Comparison of ENCODE assay signal across 26 mouse cellular contexts in the genomic region with DNA sequence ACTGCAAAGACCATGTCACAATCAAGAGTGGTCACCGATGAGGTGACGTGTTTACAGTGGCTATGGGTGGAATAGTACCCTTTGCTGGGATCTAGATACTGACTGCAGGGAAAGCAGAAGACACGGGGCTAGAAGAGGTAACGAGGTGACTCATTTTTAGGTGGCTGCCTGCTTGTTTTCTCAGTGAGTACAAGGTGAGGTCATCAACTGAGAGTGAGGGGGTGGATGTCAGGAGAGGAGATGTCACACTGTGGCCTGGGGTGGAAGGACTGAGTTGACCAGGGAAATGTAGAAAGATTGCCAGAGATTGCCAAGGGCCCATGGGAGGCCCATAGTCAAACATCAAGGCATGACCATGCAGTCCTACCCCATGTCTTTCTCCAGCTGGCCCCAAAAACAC.
"Had no signal": no experiment of that assay in that cellular context is flagged by ENCODE, and none has a peak within 500 bp of the region (broad histone marks: within the 10 kb centered on the region; RNA-seq: fewer than 3 reads in every experiment).

No protein-coding gene starts in this region.

- H3K9me3 ChIP-seq: heart, embryonic 10.5 days; heart, embryonic 12.5 days; hindbrain, embryonic 10.5 days; hindbrain, embryonic 12.5 days; intestine, embryonic 15.5 days; kidney, embryonic 15.5 days; limb, embryonic 13.5 days; limb, embryonic 15.5 days had no signal

- H3K4me1 ChIP-seq: intestine, embryonic 15.5 days; liver, embryonic 12.5 days had no signal

- H3K4me3 ChIP-seq: heart, embryonic 10.5 days; heart, embryonic 12.5 days; hindbrain, embryonic 10.5 days; hindbrain, embryonic 12.5 days; intestine, embryonic 15.5 days; kidney, embryonic 15.5 days; limb, embryonic 13.5 days; limb, embryonic 15.5 days; liver, embryonic 12.5 days had no signal

- H3K27ac ChIP-seq: heart, embryonic 10.5 days; hindbrain, embryonic 10.5 days; hindbrain, embryonic 12.5 days; hindbrain, embryonic 14.5 days; intestine, embryonic 15.5 days; kidney, embryonic 15.5 days; kidney, postnatal 0 days; limb, embryonic 13.5 days; limb, embryonic 15.5 days; liver, embryonic 12.5 days had no signal

- ATAC-seq: hindbrain, embryonic 16.5 days; inflammation-experienced regulatory T-cells, adult 6 months; intestine, embryonic 15.5 days; liver, embryonic 12.5 days had no signal

- H3K9ac ChIP-seq: heart, embryonic 12.5 days; hindbrain, embryonic 12.5 days; hindbrain, embryonic 14.5 days; intestine, embryonic 15.5 days; kidney, embryonic 15.5 days; limb, embryonic 13.5 days; limb, embryonic 15.5 days; liver, embryonic 12.5 days had no signal

- DNase-seq: gastrocnemius, postnatal 14 days; gastrocnemius, postnatal 36 days; heart, adult 18-20 months; heart, postnatal 10 days; heart, postnatal 4 days; kidney, adult 11 months; kidney, adult 2 months; kidney, adult 9 months; kidney, postnatal 14 days; kidney, postnatal 36 days; layer of hippocampus, adult 9-11 months; layer of hippocampus, postnatal 36 days; left cerebral cortex, postnatal 4 days had no signal

- H3K36me3 ChIP-seq: heart, embryonic 10.5 days; heart, embryonic 12.5 days; hindbrain, embryonic 10.5 days; hindbrain, embryonic 12.5 days; intestine, embryonic 15.5 days; kidney, embryonic 15.5 days; limb, embryonic 13.5 days; limb, embryonic 15.5 days; liver, embryonic 12.5 days had no signal

- H3K4me2 ChIP-seq: heart, embryonic 12.5 days; hindbrain, embryonic 12.5 days; hindbrain, embryonic 14.5 days; intestine, embryonic 15.5 days; kidney, embryonic 15.5 days; limb, embryonic 13.5 days; limb, embryonic 15.5 days; liver, embryonic 12.5 days had no signal

- H3K27me3 ChIP-seq: heart, embryonic 12.5 days; hindbrain, embryonic 12.5 days; intestine, embryonic 15.5 days; kidney, embryonic 15.5 days; limb, embryonic 13.5 days; limb, embryonic 15.5 days; liver, embryonic 12.5 days had no signal
